Mouse (Mus musculus) hindbrain, embryonic 15.5 days (tissue): Measurements from ENCODE around the gene Ucp2. TPM values are rescaled to one million over a fixed set of nuclear protein-coding genes. Genes with fewer than 3 reads are reported as not detected.
A peak's percentile ranks its signal among the peaks of the same experiment; 100 is the strongest.

ENCODE experiments used
- ATAC-seq: fragments of 200-750 bp; cut with Nextera tagmentation; 2 replicates; pipeline ENCODE4 v1.8.0; 2017; ENCODE audit warnings: low read depth, moderate number of reproducible peaks, moderate TSS enrichment; ENCODE audit not compliant: low FRiP score
- H3K27ac ChIP-seq: fragments of 300-500 bp; sonication (generic); replicated peaks from 2 replicates; pipeline ENCODE4 v1.5.1; 2015; ENCODE audit warnings: mild to moderate bottlenecking, inconsistent platforms
- H3K27me3 ChIP-seq: fragments of 300-500 bp; sonication (generic); 2 replicates; pipeline ENCODE4 v1.6.1; 2015; ENCODE audit warnings: control low read depth, inconsistent platforms
- H3K36me3 ChIP-seq: fragments of 300-500 bp; sonication (generic); 2 replicates; pipeline ENCODE4 v1.6.1; 2015; ENCODE audit warnings: control low read depth, inconsistent platforms
- H3K4me1 ChIP-seq: fragments of 300-500 bp; sonication (generic); replicated peaks from 2 replicates; pipeline ENCODE4 v1.6.1; 2015; ENCODE audit warnings: control low read depth, inconsistent platforms
- H3K4me2 ChIP-seq: fragments of 300-500 bp; sonication (generic); 2 replicates; pipeline ENCODE4 v1.6.1; 2015; ENCODE audit warnings: moderate library complexity, mild to moderate bottlenecking, inconsistent platforms
- H3K4me3 ChIP-seq: fragments of 300-500 bp; sonication (generic); 2 replicates; pipeline ENCODE4 v1.5.1; 2015; ENCODE audit warnings: mild to moderate bottlenecking, inconsistent platforms
- H3K9ac ChIP-seq: fragments of 300-500 bp; sonication (generic); 2 replicates; pipeline ENCODE4 v1.6.1; 2015; ENCODE audit warnings: inconsistent platforms
- H3K9me3 ChIP-seq: fragments of 300-500 bp; sonication (generic); 2 replicates; pipeline ENCODE4 v1.6.1; 2016; ENCODE audit warnings: control low read depth, inconsistent platforms
- WGBS: fragments of 180-500 bp; shearing (Covaris S2); methylation state at CpG from one replicate; pipeline ENCODE4 v1.1.7; 2015; 5-methylcytosine and 5-hydroxymethylcytosine counted together
- polyA plus RNA-seq: library from polyadenylated mRNA; unstranded; fragments of >200 nt; fragmentation: Nextera tagmentation; extraction: Ambion mirVana; gene quantifications from 2 replicates; pipeline ENCODE4 v1.2.1, GENCODE M21; 2015

The Ucp2 gene
- polyA plus RNA-seq, 1 experiment from 2014 or later: 81.8 TPM

- H3K4me1 ChIP-seq: 0 out of 2 replicates have a peak, but pooled peaks cover 7% of the 10 kb centered on the region
- peak; percentile 59; the same call in 1 of the 2 replicates for ATAC-seq
- H3K9ac ChIP-seq: no peak overlapping the region
- no peak overlapping the region for H3K4me2 ChIP-seq
- WGBS: 71% methylated on average over 5 of the region's 5 CpGs
- no peak overlapping the region for H3K4me3 ChIP-seq
- peaks cover 5% of the 10 kb centered on the region; the same call in 1 of the 2 replicates for H3K36me3 ChIP-seq
- H3K9me3 ChIP-seq: no peaks in the 10 kb centered on the region
- no peaks in the 10 kb centered on the region for H3K27me3 ChIP-seq
- H3K27ac ChIP-seq: no peak overlapping the region; the same call in 1 of the 2 replicates
Measured at GRCm38 (mm10) chr7:100465656-100466309, 27.4 kb upstream of the Ucp2 start.

- Histone ChIP-seq H3K27ac (no peak overlapping the region), H3K4me3 (no peak overlapping the region), H3K9ac (no peak overlapping the region), H3K4me2 (no peak overlapping the region), H3K27me3 (no peaks in the 10 kb centered on the region), H3K4me1 (0 out of 2 replicates have a peak, but pooled peaks cover 7% of the 10 kb centered on the region), H3K36me3 (peaks cover 5% of the 10 kb centered on the region; the same call in 1 of the 2 replicates), H3K9me3 (no peaks in the 10 kb centered on the region)
- peak; percentile 42; the same call in 1 of the 2 replicates for ATAC-seq
- 93% methylated on average over 11 of the region's 11 CpGs for WGBS
Measured at GRCm38 (mm10) chr7:100466781-100467510, 26.2 kb upstream of the Ucp2 start.

GRCm38 (mm10) chr7:100468761-100469160 is 24.4 kb upstream of the Ucp2 start:
- WGBS: 92% methylated on average over 6 of the region's 6 CpGs
- Histone ChIP-seq H3K27ac (no peak overlapping the region), H3K9me3 (no peaks in the 10 kb centered on the region), H3K4me1 (0 out of 2 replicates have a peak, but pooled peaks cover 7% of the 10 kb centered on the region), H3K9ac (no peak overlapping the region), H3K36me3 (peaks cover 5% of the 10 kb centered on the region; the same call in 1 of the 2 replicates), H3K27me3 (no peaks in the 10 kb centered on the region), H3K4me2 (no peak overlapping the region), H3K4me3 (no peak overlapping the region)
- no peak for ATAC-seq

DNA sequence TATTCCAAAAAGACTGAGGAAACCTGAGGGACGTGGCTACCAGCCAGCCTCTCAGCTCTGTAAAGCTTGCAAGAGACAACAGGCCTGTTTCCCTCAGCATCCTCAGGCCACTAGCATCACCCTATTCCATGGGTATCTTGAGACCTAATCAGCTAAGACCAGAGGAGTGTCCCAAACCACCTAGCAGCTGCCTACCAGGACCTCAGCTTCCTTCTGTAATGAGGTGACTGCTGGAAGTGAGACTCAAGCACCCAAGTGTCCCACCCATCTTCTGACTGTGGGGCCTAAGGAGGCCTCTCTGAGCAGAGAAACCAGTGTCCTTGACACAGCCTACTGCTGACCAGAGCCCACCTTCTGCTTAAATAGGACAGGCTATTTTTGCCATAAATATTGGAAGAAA is 23.6 kb upstream of the Ucp2 start:
- Histone ChIP-seq H3K4me2 (no peak overlapping the region), H3K36me3 (peaks cover 5% of the 10 kb centered on the region; the same call in 1 of the 2 replicates), H3K9me3 (no peaks in the 10 kb centered on the region), H3K9ac (no peak overlapping the region), H3K27me3 (no peaks in the 10 kb centered on the region), H3K4me1 (0 out of 2 replicates have a peak, but pooled peaks cover 7% of the 10 kb centered on the region), H3K4me3 (no peak overlapping the region), H3K27ac (no peak overlapping the region)
- 91% methylated on average over 1 of the region's 1 CpGs for WGBS
- no peak for ATAC-seq

DNA sequence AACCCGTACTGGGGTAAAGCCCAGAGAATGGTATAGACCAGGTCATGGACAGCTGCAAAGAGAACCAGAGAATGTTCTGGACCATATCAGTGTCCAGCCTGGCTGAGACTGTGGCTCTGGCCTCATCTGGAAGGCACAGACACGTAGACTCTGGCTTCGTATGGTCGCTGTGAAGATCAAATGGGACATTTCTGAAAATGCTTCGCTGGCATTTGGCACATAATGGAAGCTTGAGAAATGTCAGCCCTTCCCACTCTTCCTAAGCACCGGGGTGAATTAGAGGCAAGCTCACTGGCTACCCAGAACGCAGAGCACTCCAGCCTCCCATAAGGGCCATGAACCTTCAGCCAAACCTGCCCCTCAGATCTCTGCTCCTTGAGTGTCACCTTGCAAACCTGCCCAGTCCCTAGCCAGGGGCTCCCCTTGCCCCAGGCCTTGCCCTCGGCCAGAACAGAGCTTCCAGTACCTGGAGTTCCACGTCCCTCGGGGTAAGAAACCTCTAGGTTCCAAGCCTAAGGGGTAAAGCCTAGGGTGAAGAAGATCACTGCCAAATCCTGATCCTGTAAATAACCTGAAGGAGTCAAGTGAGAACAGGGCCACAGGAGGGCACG is 22.2 kb upstream of the Ucp2 start:
- Histone ChIP-seq H3K4me2 (no peak overlapping the region), H3K9ac (no peak overlapping the region), H3K4me1 (no peaks in the 10 kb centered on the region), H3K36me3 (peaks cover 5% of the 10 kb centered on the region; the same call in 1 of the 2 replicates), H3K27me3 (no peaks in the 10 kb centered on the region), H3K4me3 (no peak overlapping the region), H3K27ac (no peak overlapping the region), H3K9me3 (no peaks in the 10 kb centered on the region)
- 94% methylated on average over 11 of the region's 11 CpGs for WGBS
- no peak for ATAC-seq

DNA sequence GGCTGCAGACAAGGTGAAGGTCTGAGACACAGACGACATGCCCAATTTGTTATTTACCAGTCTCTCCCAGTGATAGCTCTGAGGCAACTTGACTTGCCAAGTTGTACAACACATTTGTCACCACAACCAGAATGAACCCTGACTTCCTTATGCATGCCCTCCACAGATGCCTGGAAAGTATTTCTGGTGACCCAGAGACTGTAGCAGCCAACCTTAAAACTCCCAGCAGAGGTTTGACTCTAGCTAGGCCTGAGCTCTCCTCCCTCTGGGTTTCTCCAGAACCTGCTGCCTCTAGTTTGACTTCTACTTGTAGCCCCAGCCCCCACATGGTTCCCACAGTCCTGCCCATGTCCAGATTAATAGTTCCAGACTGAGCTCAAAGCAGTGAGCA is 21.7 kb upstream of the Ucp2 start:
- H3K9ac ChIP-seq: no peak overlapping the region
- peaks cover 5% of the 10 kb centered on the region; the same call in 1 of the 2 replicates for H3K36me3 ChIP-seq
- no peaks in the 10 kb centered on the region for H3K27me3 ChIP-seq
- no peaks in the 10 kb centered on the region for H3K4me1 ChIP-seq
- H3K4me3 ChIP-seq: no peak overlapping the region
- no peak for ATAC-seq
- no peak overlapping the region for H3K27ac ChIP-seq
- no peaks in the 10 kb centered on the region for H3K9me3 ChIP-seq
- H3K4me2 ChIP-seq: no peak overlapping the region
- 87% methylated on average over 1 of the region's 1 CpGs for WGBS

- no peak for ATAC-seq
- H3K4me3 ChIP-seq: no peak within 1 kb of the TSS
- H3K27ac ChIP-seq: no peak within 1 kb of the TSS
- no peaks in the 10 kb centered on the region for H3K9me3 ChIP-seq
- H3K36me3 ChIP-seq: peaks cover 5% of the 10 kb centered on the region; the same call in 1 of the 2 replicates
- H3K9ac ChIP-seq: no peak within 1 kb of the TSS
- H3K27me3 ChIP-seq: no peaks in the 10 kb centered on the region
- 93% methylated on average over 6 of the region's 6 CpGs for WGBS
- H3K4me2 ChIP-seq: no peak within 1 kb of the TSS
- no peaks in the 10 kb centered on the region for H3K4me1 ChIP-seq
Measured at GRCm38 (mm10) chr7:100472777-100473176, 20.4 kb upstream of the Ucp2 start, which contains the start of gene Ucp3. Gene Ucp3, plus strand, starts transcription at chr7:100472990.

DNA sequence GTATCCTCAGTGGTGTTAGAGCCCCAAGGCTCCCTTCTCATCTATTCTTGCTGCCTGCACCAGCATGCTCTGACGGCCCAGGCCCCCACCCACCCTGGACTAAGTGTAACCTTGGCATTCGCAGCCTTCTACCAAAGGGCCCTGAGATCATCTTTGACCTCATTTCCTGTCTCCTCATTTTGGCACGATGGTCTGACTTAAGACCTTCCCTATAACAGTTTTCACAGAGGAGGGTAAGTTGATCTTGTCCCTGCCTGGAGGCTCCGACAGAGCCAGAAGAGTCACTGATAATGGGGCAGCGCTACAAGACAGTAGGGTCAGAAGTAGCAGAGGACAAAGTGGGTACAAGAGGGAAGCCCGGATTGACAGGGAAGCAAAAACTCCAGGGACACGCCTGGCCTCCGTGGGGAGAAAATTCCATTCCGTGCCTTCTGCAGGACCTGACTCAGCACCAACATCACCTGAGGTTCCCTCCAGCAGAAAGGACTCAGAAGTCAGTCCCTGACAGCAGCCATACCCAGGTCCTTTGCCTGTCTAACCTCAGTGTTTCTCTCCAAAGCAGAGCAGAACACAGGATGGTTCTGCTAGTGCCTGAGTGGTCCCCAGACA is 19.2 kb upstream of the Ucp2 start:
- WGBS: 92% methylated on average over 9 of the region's 9 CpGs
- Histone ChIP-seq H3K4me1 (no peaks in the 10 kb centered on the region), H3K27ac (no peak overlapping the region), H3K4me2 (no peak overlapping the region), H3K36me3 (0 out of 2 replicates have a peak, but pooled peaks cover 5% of the 10 kb centered on the region), H3K9me3 (no peaks in the 10 kb centered on the region), H3K9ac (no peak overlapping the region), H3K27me3 (no peaks in the 10 kb centered on the region), H3K4me3 (no peak overlapping the region)
- no peak for ATAC-seq

DNA sequence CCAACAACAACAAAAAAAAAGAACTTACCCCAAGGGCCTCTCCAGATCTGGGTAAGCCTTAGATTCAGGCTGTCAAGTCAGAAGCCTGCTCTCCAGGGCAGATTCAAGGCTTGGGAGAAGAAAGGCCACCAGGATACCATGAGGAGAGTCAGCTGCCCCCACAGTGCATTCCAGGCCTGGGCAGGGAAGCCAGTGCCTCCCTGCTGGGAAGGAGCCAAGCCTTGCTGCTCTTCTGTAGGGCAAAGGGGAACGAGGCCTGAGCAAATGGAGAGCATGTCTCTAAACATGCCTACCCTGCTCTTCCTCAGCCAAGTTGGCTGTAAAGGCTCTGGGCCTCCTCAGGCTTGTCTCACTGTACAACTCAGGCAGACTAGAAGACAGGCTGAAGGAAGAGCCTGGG is 18.5 kb upstream of the Ucp2 start:
- no peak overlapping the region for H3K9ac ChIP-seq
- H3K4me3 ChIP-seq: no peak overlapping the region
- ATAC-seq: no peak
- no peak overlapping the region for H3K4me2 ChIP-seq
- no peaks in the 10 kb centered on the region for H3K9me3 ChIP-seq
- H3K27me3 ChIP-seq: no peaks in the 10 kb centered on the region
- H3K27ac ChIP-seq: no peak overlapping the region
- no peaks in the 10 kb centered on the region for H3K4me1 ChIP-seq
- 56% methylated on average over 1 of the region's 1 CpGs for WGBS
- H3K36me3 ChIP-seq: 0 out of 2 replicates have a peak, but pooled peaks cover under 1% of the 10 kb centered on the region

GRCm38 (mm10) chr7:100479100-100479822 is 13.9 kb upstream of the Ucp2 start:
- ATAC-seq: no peak
- no peaks in the 10 kb centered on the region for H3K9me3 ChIP-seq
- no peak overlapping the region for H3K4me3 ChIP-seq
- no peaks in the 10 kb centered on the region for H3K4me1 ChIP-seq
- WGBS: 74% methylated on average over 20 of the region's 20 CpGs
- H3K4me2 ChIP-seq: no peak overlapping the region
- no peaks in the 10 kb centered on the region for H3K36me3 ChIP-seq
- H3K9ac ChIP-seq: no peak overlapping the region
- no peak overlapping the region for H3K27ac ChIP-seq
- H3K27me3 ChIP-seq: no peaks in the 10 kb centered on the region

GRCm38 (mm10) chr7:100479823-100480164 is 13.3 kb upstream of the Ucp2 start:
- Histone ChIP-seq H3K27me3 (no peaks in the 10 kb centered on the region), H3K36me3 (no peaks in the 10 kb centered on the region), H3K27ac (no peak overlapping the region), H3K9me3 (no peaks in the 10 kb centered on the region), H3K4me3 (no peak overlapping the region), H3K9ac (no peak overlapping the region), H3K4me2 (no peak overlapping the region), H3K4me1 (no peaks in the 10 kb centered on the region)
- ATAC-seq: no peak
- 66% methylated on average over 15 of the region's 15 CpGs for WGBS
